Mouse (Mus musculus) gastrocnemius, adult 18-20 months (tissue): ENCODE results near the gene Rpp30. TPM values are rescaled to one million over a fixed set of nuclear protein-coding genes. Genes with fewer than 3 reads are reported as not detected.
A peak's percentile ranks its signal among the peaks of the same experiment; 100 is the strongest.

Experiments
- DNase-seq: peaks from one replicate; pipeline ENCODE4 v3.0.0; 2021; ENCODE audit warnings: low spot score
- long read RNA-seq, 2 experiments: library from polyadenylated mRNA; stranded (forward); transcript quantifications; one replicate each; pipeline ENCODE4 v2.0.0; 2021
- total RNA-seq, 2 experiments: library from RNA; stranded (reverse); gene quantifications; 2 replicates each; pipeline ENCODE4 v1.2.3; 2021

The Rpp30 gene
- 10 to 100 TPM; 13.8 to 16.5 TPM for total RNA-seq
- long read RNA-seq, experiment 1, transcript Rpp30-201 (11 exons, 1,145 nt), result major isoform, 37 of 45 reads
- long read RNA-seq, experiment 1, partial matches to known transcripts, result 4 of 45 reads
- long read RNA-seq, experiment 1, other reads (novel, unspliced or antisense), result 4 of 45 reads
- long read RNA-seq, experiment 2, transcript Rpp30-201 (11 exons, 1,145 nt), result major isoform, 36 of 42 reads
- long read RNA-seq, experiment 2, partial matches to known transcripts, result 0 of 42 reads
- long read RNA-seq, experiment 2, other reads (novel, unspliced or antisense), result 6 of 42 reads

GRCm38 (mm10) chr19:36083262-36084225, at the start of gene Rpp30:
Rpp30 (plus strand) TSS chr19:36083716.
- DNase-seq, result peak; percentile 83

DNA sequence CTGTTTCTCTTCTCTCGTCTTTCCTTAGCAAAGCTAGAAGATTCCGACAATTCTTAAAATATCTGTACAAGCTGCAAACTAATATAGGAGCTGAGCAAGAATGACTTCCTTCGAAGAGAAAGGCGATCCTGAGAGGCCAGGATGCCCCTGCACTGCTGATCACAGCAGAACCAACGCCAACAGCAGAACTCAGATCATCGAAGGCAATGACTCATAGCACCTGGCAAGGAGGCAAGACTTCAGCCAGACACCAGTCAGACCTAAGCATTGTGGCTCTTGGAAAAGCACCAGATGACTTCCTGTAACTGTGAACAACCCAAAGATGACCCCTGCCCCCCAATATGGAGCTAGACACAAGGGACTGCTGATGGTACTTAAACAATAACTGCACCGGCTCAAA, 37.5 kb upstream of the Rpp30 start:
- DNase-seq, result no peak

DNA sequence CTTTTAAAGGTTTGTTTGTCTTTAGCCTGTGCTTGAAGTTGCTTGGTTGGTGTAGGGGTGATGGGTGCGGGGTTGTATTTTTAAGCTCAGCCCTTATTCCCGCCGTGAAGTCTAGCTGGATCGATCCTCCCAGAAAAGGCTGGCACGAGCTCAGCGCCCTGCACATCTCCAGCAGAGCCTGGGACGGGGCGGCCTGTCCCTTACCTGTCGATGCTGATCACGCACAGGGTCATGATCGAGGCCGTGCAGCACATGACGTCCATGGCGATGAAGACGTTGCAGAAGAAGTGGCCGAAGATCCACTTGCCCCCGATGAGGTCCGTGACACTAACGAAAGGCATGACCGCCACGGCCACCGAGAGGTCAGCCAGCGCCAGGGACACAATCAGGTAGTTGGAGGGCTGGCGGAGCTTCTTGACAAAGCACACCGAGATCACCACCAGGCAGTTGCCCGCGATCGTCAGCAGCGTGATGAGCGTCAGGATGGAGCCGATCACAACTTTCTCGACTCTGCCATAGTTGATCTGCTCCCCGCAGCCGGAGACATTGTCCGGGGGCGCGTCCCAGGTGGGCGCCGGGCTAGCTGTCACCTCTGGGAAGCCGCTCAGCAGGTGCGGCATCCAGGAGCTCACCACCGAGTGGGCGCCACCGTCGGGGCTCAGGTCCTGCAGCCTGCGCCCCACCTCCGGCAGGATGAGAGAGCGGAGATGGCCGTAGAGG, 26.9 kb upstream of the Rpp30 start:
- DNase-seq, result no peak

DNA sequence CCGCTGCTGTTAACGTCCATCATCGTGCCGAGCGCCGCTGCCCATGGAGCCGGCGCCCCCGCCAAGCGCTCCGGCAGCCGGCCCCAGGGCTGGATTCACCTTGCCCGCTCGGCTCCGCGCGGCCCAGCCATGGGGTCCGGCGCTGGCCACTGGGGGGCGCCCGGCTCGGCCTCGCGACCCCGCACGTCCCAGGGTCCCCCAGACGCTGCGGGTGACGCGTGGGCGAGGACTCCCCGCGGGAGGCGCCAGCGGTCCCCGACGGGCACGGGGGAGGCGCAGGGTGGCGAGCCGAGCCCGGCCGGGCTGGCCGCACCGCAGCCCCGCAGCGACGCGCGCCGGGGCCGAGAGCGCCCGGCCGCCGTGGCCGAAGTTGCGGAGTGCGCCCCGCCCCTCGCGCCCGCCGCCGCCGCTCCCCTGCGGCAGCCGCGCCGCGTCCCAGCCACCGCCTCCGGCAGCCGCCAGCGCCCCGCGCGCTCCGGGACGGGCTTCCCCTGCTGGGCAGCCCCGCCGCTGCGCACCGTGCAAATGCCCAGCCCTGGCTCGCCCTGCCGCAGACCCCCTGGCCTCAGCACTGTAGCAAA, 26.2 kb upstream of the Rpp30 start, which contains the start of gene Htr7:
TSS of gene Htr7 (minus strand) at position 277 of the 581 bp plus-strand sequence.
- DNase-seq, result no peak

- DNase-seq, result no peak
Observed at GRCm38 (mm10) chr19:36062801-36063529, 20.6 kb upstream of the Rpp30 start.

- peak; percentile 50 for DNase-seq
Observed at GRCm38 (mm10) chr19:36082606-36083261, 782 bp upstream of the Rpp30 start.

DNA sequence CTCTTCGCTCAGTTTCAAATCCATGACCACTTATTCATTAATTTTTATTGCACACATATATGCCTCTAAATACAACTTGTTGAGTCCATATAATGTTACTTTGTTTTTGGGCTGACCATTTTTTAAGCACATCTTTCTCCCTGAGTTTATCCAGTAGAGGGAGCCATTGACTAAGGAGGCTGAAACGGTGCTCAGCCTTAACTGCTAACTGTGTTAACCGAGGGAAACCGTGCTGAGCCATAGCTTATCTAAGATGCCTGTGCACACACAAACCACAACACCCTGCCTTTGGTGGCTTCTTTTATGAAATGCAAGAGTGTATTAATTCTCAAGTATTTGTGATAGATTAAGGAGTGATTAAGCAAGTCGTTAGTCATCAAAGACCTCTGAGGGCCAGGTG, 7.3 kb downstream of the Rpp30 start:
- no peak for DNase-seq

DNA sequence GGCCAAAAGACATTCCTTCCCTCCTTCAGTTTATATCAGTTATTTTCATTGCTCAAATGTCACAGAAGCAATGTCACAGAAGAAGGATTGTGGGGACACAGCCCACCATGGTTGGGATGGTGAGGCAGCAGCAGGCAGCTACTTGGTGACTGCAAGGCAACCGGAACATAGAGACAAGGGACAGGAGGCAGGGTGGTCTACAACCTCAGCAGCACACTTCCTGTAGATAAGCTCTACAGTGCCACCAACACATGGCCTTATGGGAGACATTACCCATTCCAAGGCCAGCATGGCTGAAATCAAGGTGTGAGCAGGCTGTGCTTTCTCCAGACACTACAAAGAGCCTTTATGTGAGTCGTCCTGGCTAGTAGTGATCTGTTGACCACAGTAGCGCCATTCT, 13.7 kb downstream of the Rpp30 start:
- DNase-seq, result no peak

DNA sequence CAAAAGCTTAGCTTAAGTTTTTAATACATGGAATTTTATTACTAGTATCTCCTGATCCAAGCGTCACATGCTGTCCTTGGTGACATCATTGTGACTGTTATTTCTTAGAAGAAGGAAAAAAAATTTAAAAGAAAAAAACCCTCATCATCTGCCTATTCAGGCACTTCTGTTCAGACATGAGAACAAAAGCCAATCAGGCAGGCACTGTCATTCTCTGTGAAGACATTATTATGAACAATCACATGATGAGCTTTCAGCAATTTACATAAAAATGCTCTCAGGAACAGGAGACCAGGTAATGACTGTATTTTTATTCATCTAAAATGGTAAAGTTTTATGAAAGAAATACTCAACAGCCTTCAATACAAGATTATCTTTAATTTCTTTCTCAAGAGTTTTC, 14.7 kb downstream of the Rpp30 start:
- DNase-seq, result no peak

DNA sequence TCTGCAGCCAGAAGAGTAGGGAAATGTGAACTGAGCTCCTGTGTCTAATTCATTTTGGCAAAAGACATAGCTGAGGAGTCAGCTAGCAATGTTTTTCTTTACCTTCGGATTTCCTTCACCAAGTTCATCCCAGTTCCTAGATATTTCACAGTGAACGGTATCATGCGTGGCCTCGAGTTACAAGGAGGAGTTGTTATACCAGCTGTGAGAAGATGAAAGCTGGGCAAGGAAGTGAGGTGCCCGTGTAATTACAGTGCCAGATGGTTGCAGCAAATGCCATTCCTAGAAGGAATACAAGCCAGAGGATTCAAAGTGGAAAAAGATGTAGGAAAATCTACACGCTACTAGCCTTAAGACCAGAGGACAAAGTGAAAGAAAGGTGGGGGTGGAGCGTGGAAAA, 15.4 kb downstream of the Rpp30 start:
- DNase-seq, result no peak

DNA sequence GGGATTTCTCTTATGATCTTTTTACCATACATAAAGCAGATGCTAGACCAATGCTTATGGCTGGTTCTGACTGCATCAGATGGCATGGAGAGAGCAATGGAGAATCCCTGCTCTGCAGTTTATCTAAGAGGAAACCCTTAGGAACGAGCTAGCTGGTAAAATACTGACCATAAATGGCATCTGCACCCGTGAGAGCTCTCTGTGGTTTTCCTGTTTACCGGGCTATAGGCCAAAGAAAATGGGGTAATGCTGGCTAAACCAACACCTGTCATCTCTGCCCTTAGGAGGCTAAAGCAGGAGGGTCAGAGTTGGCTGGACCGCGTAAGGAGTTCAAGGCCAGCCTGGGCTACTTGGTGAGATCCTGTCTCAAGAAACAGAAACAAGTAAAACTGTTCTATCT, 20.4 kb downstream of the Rpp30 start:
- DNase-seq, result no peak

DNA sequence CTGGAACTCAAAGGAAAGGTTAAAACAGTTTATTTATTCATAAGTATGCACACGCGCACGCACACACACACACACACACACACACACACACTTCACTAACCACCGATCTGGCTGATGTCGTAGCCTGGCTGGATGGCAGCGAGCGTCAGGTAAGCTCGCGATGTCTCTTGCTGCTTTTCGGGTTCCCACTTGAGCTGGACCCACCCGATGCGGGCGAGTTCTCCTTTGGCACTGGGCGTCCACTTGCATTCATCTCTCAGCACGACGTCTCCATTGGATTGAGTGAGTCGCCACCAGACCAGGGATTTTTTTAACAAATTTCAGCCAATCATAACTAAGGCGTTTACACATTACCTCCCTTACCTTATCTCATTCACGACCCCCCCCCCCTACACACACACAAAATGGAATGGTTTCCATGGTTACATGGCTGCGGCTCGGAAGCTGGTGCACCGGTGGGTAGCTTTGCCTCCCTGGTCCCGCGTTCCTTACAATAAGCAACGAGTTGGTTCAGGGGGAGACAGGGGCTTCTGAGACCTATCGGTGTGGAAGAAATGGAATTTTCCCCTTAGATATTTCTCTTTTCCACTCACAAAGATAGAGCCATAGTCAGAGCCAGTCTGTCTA, 25.9 kb downstream of the Rpp30 start:
- DNase-seq, result no peak

DNA sequence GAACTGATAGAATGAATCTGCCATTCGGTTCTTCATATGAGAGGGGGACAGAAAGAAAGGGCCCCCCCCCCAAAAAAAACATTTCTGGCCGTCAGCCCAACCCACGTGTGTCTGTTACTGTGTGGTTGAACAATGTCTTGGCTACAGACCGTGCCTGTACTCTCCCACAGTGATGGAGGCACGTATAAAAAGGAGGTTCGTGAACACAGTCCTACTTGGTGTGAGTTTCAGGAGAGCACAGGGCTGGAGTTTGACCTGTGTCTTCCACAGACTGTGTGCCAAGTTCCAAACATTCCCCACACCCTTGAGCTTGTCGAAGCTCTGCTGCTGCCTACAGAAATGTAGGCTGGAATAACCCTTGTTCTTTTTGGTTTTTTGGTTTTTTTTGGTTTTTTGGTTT, 26.9 kb downstream of the Rpp30 start:
- no peak for DNase-seq

DNA sequence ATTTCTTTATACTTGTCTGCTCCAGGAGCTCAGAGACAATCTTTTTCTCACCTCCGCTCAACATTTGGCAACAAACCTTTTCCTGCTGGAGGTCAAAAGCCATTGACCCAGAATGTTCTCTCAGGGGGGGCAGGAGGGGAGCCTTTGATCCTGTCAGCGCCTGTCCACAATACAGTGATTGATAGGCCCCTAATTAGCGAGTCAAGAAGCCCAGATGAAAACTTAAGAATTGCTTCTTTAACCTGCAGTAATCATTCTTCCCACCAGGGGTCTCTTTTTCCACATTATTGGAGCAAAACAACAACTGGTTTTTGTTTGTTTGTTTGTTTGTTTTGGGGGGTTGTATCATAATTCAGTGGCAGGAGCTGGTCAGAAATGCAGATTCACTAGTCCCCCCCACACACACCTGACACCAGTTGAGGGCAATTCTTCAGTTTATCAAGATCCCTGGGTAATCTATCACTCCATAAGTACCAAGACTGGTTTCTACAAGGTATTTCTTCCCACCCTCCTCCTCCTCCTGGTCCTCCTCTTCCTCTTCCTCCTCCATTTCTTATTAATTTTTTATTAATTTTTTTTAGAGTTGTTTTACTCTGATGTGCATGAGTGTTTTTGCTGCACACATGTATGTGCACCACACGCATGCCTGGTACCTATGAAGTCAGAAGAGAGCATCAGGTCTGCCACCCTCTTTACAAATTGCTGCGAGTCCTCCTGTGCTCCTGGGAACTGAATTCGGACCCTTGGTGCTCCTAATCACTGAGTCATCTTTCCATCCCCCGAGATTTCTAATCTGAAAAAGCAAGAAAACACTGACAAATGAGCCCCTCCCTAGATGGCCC, 27.8 kb downstream of the Rpp30 start:
- peak; percentile 27 for DNase-seq

GRCm38 (mm10) chr19:36112007-36112406, 28.5 kb downstream of the Rpp30 start:
- DNase-seq, result no peak

DNA sequence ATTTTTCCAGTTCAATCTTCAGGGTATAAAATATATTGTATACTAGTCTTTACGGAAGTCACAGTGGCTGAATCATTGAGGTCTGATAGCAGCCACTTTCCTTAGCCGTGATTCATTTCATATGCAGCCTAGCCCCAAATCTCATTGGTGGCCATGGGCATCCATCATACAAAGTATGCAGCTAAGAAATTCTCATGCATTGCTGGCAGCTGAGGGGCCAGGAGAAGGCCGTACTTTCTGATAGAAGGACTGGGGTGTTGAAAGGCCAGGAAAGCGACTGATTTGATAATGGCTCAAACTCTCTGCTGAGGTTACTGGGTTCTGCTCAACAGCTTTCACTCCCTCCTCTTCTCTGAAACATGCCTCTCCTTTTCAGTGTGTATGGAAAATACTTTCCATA, 32.7 kb downstream of the Rpp30 start:
- DNase-seq, result no peak

- DNase-seq, result no peak
Observed at GRCm38 (mm10) chr19:36119219-36119618, 35.7 kb downstream of the Rpp30 start.

DNA sequence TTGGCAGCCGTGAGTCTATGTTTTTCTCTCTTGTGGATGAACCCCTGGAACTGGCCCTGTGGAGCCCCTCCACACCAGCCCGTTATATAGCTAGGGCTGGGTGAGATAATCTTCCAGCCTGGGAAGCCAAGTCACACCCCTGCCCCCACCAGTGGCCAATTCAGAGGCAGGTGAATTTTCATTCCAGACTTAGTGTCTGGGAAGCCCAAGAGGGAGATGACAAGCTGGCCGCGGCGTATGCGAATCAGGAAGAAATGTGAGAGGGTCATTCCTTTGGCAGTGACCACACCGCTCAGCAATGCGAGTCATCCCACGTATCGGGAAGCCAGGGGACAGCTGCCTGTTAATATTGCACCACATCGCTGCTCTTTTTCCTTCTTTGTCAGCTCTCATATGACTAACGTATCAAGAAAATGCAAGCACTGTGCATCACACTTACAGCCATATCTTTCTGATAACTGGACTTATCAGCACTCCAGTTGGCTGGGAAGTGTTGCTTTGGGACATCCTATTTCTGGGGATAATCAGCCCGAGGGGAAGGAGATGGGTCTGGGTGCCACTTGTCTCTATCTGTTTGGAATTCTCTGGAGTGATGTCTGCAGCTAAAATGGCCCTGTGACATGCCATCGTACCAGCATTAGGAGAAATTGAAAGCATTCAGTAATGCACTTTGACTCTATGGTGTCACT, 36.4 kb downstream of the Rpp30 start, which contains the start of gene Ankrd1:
TSS of gene Ankrd1 (minus strand) at position 317 of the 689 bp plus-strand sequence.
- peak; percentile 48 for DNase-seq
